Mouse (Mus musculus) stomach, postnatal 0 days (tissue): ENCODE measurements at regions not wholly inside any gene's neighbourhood (a gene's known extent, or its start where the extent isn't known, plus 50 kb on each side); places are given as distances from the start of the nearest gene placed in this dataset.
"Not testable (repeated sequence)": the region's sequence is repeated elsewhere in the genome, so short reads cannot be mapped to it uniquely, and the experiment has no call there.

Experiments used
- ATAC-seq: fragments of 200-750 bp; cut with Nextera tagmentation; 2 replicates; pipeline ENCODE4 v1.8.0; 2017; ENCODE audit not compliant: low FRiP score, low TSS enrichment
- DNase-seq: peaks from one replicate; pipeline ENCODE4 v3.0.0-alpha.2; 2016; ENCODE audit warnings: low spot score
- H3K27ac ChIP-seq: fragments of 300-500 bp; sonication (generic); replicated peaks from 2 replicates; pipeline ENCODE4 v1.5.1; 2014; ENCODE audit warnings: mild to moderate bottlenecking, control low read depth
- H3K27me3 ChIP-seq: fragments of 300-500 bp; sonication (generic); 2 replicates; pipeline ENCODE4 v1.6.1; 2014; ENCODE audit warnings: low read length; ENCODE audit not compliant: control insufficient read depth, insufficient read depth
- H3K36me3 ChIP-seq: fragments of 300-500 bp; sonication (generic); 2 replicates; pipeline ENCODE4 v1.6.1; 2014; ENCODE audit warnings: low read length, mixed read lengths; ENCODE audit not compliant: control insufficient read depth, insufficient read depth
- H3K4me1 ChIP-seq: fragments of 300-500 bp; sonication (generic); replicated peaks from 2 replicates; pipeline ENCODE4 v1.6.1; 2014; ENCODE audit warnings: antibody characterized with exemption; ENCODE audit not compliant: control insufficient read depth, insufficient read depth
- H3K4me2 ChIP-seq: fragments of 300-500 bp; sonication (generic); replicated peaks from 2 replicates; pipeline ENCODE4 v1.6.1; 2014; ENCODE audit warnings: low read depth, mild to moderate bottlenecking, control low read depth, moderate library complexity
- H3K4me3 ChIP-seq: fragments of 300-500 bp; sonication (generic); 2 replicates; pipeline ENCODE4 v1.5.1; 2014; ENCODE audit warnings: low read depth, low read length, control low read depth
- H3K9ac ChIP-seq: fragments of 300-500 bp; sonication (generic); 2 replicates; pipeline ENCODE4 v1.6.1; 2014; ENCODE audit warnings: mild to moderate bottlenecking, low read length, control low read depth, mixed read lengths
- H3K9me3 ChIP-seq: fragments of 300-500 bp; sonication (generic); 2 replicates; pipeline ENCODE4 v1.6.1; 2016; ENCODE audit warnings: low read length; ENCODE audit not compliant: control insufficient read depth
- CTCF ChIP-seq: IDR thresholded peaks from 2 replicates; pipeline ENCODE4 v1.5.1; 2016; ENCODE audit warnings: antibody characterized with exemption, low read depth, mild to moderate bottlenecking, moderate library complexity
- EP300 ChIP-seq: optimal IDR thresholded peaks from 2 replicates; pipeline ENCODE3; 2016; ENCODE audit warnings: antibody characterized with exemption
- WGBS: fragments of 180-500 bp; shearing (Covaris S2); extraction: QIAGEN DNeasy Blood & Tissue Kit; methylation state at CpG from one replicate; pipeline ENCODE4 v1.1.7; 2014; 5-methylcytosine and 5-hydroxymethylcytosine counted together

- DNase-seq (no peak), ATAC-seq (no peak)
These were observed 75.4 kb upstream of the Asns start for GRCm38 (mm10) chr6:7768421-7768820.

GRCm38 (mm10) chr6:7767631-7768030 lies 74.6 kb upstream of the Asns start:
- whole genome bisulfite sequencing: 85% methylated on average over 4 of the region's 4 CpGs
- no peak overlapping the region for H3K9ac ChIP-seq
- no peak for DNase-seq
- no peaks in the 10 kb centered on the region for H3K9me3 ChIP-seq
- no peak overlapping the region for H3K4me3 ChIP-seq
- no peak overlapping the region for H3K4me2 ChIP-seq
- no peaks in the 10 kb centered on the region for H3K4me1 ChIP-seq
- no peaks in the 10 kb centered on the region for H3K36me3 ChIP-seq
- no peak for ATAC-seq
- TF ChIP-seq CTCF (no peak), EP300 (no peak)
- H3K27ac ChIP-seq: no peak overlapping the region
- no peaks in the 10 kb centered on the region for H3K27me3 ChIP-seq

More at GRCm38 (mm10) chr6:7768421-7768820, 75.4 kb upstream of the Asns start:
- no peaks in the 10 kb centered on the region for H3K4me1 ChIP-seq
- H3K4me3 ChIP-seq: no peak overlapping the region
- H3K27ac ChIP-seq: no peak overlapping the region
- no peaks in the 10 kb centered on the region for H3K27me3 ChIP-seq
- no peak for TF ChIP-seq CTCF
- no peak for TF ChIP-seq EP300
- no peaks in the 10 kb centered on the region for H3K36me3 ChIP-seq
- no peak overlapping the region for H3K9ac ChIP-seq
- H3K4me2 ChIP-seq: no peak overlapping the region
- no peaks in the 10 kb centered on the region for H3K9me3 ChIP-seq

GRCm38 (mm10) chr6:7759385-7759784 lies 66.3 kb upstream of the Asns start:
- Histone ChIP-seq H3K4me1 (no peaks in the 10 kb centered on the region), H3K9me3 (no peaks in the 10 kb centered on the region), H3K4me2 (no peak overlapping the region), H3K27me3 (no peaks in the 10 kb centered on the region), H3K36me3 (no peaks in the 10 kb centered on the region), H3K27ac (no peak overlapping the region), H3K4me3 (no peak overlapping the region), H3K9ac (no peak overlapping the region)
- WGBS: 66% methylated on average over 5 of the region's 5 CpGs
- no peak for DNase-seq
- no peak for ATAC-seq
- TF ChIP-seq EP300: no peak
- no peak for TF ChIP-seq CTCF

GRCm38 (mm10) chr6:7753895-7754294 lies 60.8 kb upstream of the Asns start:
- Histone ChIP-seq H3K9me3 (no peaks in the 10 kb centered on the region), H3K36me3 (no peaks in the 10 kb centered on the region), H3K27me3 (no peaks in the 10 kb centered on the region), H3K4me2 (no peak overlapping the region), H3K4me1 (no peaks in the 10 kb centered on the region), H3K9ac (no peak overlapping the region), H3K27ac (no peak overlapping the region), H3K4me3 (no peak overlapping the region)
- no peak for DNase-seq
- TF ChIP-seq CTCF (no peak), EP300 (no peak)
- 76% methylated on average over 2 of the region's 2 CpGs for WGBS
- ATAC-seq: no peak

- Histone ChIP-seq H3K9me3 (no peaks in the 10 kb centered on the region), H3K27me3 (no peaks in the 10 kb centered on the region), H3K4me2 (no peak overlapping the region), H3K4me3 (no peak overlapping the region), H3K36me3 (no peaks in the 10 kb centered on the region), H3K4me1 (no peaks in the 10 kb centered on the region), H3K27ac (no peak overlapping the region), H3K9ac (no peak overlapping the region)
- no peak for ATAC-seq
- 43% methylated on average over 5 of the region's 5 CpGs for WGBS
- no peak for DNase-seq
- no peak for TF ChIP-seq CTCF
- no peak for TF ChIP-seq EP300
These were observed 60.0 kb upstream of the Asns start for GRCm38 (mm10) chr6:7752885-7753611.

- Histone ChIP-seq H3K36me3 (no peaks in the 10 kb centered on the region), H3K27me3 (no peaks in the 10 kb centered on the region), H3K27ac (no peak overlapping the region), H3K9ac (no peak overlapping the region), H3K4me2 (no peak overlapping the region), H3K9me3 (no peaks in the 10 kb centered on the region), H3K4me3 (no peak overlapping the region), H3K4me1 (no peaks in the 10 kb centered on the region)
- no peak for TF ChIP-seq CTCF
- no peak for TF ChIP-seq EP300
- WGBS: 76% methylated on average over 3 of the region's 3 CpGs
- ATAC-seq: no peak
- no peak for DNase-seq
These were observed 55.5 kb upstream of the Asns start for GRCm38 (mm10) chr6:7748536-7748935.

- not testable (repeated sequence) for H3K36me3 ChIP-seq, H3K27ac ChIP-seq, H3K4me2 ChIP-seq, H3K9me3 ChIP-seq, ATAC-seq, H3K4me1 ChIP-seq, DNase-seq, H3K4me3 ChIP-seq, H3K9ac ChIP-seq, H3K27me3 ChIP-seq
- WGBS: 87% methylated on average over 4 of the region's 4 CpGs
These were observed 51.2 kb upstream of the Asns start for GRCm38 (mm10) chr6:7744257-7744656.
